Mouse (Mus musculus): ENCODE data around the gene Bcl6.

The Bcl6 gene

GRCm38 (mm10) chr16:23988466-23989208 lies at the start of gene Bcl6, which contains the start of gene Gm37419:
TSS of gene Bcl6 (minus strand) at chr16:23988852.
TSS of gene Gm37419 (plus strand) at chr16:23988482.
- DNase-seq, result peak; percentile 91

- DNase-seq, result no peak
Measured at GRCm38 (mm10) chr16:24036398-24036797, 47.7 kb upstream of the Bcl6 start.

DNA sequence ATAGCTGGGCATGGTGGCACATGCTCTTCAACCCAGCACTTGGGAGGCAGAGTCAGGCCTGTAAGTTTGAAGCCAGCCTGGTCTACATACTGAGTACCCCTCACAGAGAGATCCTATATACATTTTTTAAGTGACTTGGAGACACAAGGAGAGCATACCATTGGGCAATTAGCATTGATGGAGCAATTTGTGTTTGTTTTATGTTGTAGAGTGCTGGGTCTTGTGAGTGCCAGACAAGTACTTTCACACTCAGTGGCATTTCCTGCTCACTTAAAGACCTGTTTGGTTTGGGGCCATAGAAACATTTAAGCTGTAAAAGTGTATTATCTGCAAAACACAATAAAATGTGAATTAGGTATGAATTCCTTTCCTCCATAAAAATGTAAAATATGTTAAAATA lies 47.1 kb upstream of the Bcl6 start:
- DNase-seq, result no peak

GRCm38 (mm10) chr16:24034450-24034849 lies 45.8 kb upstream of the Bcl6 start:
- DNase-seq, result no peak

- no peak for DNase-seq
Measured at GRCm38 (mm10) chr16:24033259-24033658, 44.6 kb upstream of the Bcl6 start.

DNA sequence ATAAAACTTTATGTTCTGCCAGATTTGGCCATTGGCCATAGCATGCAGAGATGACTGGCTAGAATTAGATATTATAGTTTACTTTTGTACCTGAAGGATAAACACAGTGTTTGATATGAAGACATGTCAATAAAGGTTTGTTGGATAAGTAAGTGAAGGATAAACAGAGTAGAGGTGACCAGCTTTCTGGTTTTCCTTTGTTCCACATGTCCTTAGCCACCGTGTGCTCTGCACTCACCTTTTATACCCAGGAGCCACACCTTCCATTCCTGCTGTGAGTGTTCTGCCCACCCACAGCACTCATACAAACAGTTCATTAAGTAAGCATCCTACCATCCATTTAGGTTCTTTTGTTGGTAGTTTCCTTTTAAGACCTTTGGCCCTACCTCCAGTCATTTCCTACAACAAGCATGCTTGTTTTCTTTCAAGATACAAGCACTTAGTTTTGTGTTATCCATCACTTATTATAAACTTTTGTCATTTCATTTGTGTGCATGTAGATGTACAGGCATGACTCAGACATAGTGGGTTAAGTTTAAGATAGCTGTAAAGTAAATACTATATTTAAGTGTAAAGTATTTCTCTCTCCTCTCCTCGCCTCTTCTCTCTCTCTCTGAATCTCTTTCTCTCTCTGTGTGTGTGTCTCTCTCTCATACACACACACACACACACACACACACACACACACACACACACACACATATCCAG lies 41.5 kb upstream of the Bcl6 start:
- DNase-seq, result no peak

DNA sequence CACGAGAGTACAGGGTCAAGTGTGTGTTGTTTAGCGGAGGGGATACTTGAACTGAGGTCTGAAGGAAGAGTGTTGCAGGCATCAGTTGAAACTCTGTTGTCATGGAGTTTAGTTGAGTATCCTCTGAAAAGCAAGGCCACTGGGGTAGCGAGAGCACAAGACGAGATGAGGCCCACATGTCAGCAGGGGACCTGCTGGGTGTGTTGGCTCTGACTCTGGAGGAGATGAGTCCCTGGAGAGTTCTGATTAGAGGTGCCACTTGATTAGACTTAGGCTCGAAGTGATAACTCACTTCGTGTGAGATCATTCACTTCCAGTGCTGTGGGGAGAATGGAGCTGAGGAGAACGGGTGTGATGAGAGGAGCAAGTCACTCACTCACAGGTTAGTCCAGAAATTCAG lies 36.8 kb upstream of the Bcl6 start:
- no peak for DNase-seq

GRCm38 (mm10) chr16:24022605-24023004 lies 34.0 kb upstream of the Bcl6 start:
- no peak for DNase-seq

GRCm38 (mm10) chr16:24021722-24022121 lies 33.1 kb upstream of the Bcl6 start:
- DNase-seq, result no peak

- no peak for DNase-seq
Measured at GRCm38 (mm10) chr16:24016742-24017141, 28.1 kb upstream of the Bcl6 start.

DNA sequence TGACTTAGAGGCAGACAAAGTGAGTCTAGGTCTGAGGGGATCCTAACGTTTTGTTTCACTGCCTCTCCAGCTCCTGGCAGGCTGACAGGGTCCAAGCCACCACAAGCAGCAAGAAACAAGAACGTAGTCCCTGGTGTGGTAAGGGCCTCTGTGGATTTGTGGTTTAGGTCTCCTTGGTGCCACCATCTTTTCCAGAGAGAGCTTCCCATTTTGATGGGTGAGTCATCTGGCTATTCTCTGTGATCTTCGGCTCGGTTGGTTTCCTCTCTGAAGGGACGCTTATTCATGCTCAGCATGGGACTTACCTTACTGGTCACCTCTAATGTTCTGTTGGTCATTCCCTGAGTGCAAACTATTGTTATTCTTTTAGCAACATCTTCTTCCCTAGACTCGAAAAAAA lies 27.6 kb upstream of the Bcl6 start:
- no peak for DNase-seq

DNA sequence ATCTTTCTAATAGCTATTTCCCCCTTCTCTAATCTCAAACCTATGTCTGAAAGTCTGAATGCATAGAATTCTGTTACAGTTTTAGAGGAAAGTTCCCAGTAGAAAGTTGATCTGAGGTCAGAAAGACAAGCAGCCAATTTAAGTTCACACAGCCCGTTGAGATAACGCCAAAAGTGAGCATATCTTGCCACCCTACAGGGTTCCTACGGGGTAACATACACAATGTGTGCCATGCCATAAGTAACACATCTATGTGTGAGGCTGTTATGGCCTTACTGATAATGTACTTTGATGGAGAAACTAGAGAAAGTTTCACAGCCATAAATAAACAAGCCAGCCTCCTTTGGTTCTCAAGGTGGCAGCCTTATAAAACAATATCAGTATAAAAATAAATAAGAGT lies 25.7 kb upstream of the Bcl6 start:
- DNase-seq, result no peak

GRCm38 (mm10) chr16:24012066-24012465 lies 23.4 kb upstream of the Bcl6 start:
- no peak for DNase-seq

GRCm38 (mm10) chr16:24011306-24011705 lies 22.7 kb upstream of the Bcl6 start:
- DNase-seq, result no peak

GRCm38 (mm10) chr16:24009891-24010290 lies 21.2 kb upstream of the Bcl6 start:
- no peak for DNase-seq

DNA sequence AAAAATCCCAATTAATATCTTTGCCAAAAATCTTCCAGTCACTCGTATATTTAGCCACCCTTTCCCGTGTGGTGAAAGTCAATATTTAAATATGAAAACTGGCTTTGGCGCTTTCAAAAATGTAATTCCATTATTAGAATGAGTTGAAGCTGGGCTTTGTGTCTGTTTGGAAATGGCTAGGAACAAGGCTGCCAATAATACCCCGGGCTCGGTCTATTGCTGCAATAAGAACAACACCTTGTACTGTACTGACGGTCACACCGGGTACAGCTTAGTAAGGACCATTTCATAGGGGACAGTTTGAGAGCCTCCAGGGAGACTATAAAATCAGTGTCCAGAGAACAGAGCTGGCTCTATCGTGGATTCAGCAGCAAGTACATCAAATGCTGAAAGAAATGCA lies 17.3 kb upstream of the Bcl6 start:
- no peak for DNase-seq

- DNase-seq, result no peak
Measured at GRCm38 (mm10) chr16:23997912-23998311, 9.3 kb upstream of the Bcl6 start.

DNA sequence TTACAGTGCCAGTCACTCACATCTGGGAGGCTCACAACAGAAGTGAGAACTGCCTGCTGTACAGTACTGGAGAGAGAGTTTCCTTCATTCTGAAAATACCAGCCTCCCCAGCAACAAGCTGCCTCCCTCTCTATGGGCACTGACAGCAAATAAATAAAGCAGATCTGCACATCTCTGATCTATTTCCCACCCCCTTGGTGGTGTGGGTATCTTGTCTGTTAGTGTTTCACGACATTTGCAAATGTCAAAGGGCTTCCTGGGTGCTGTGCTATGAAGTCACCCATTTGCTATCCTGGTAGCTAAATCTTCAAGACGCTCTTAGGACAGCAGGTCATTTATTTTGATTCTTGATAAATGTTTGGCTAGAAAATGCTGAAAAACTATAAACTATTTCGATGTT lies 8.6 kb upstream of the Bcl6 start:
- no peak for DNase-seq

DNA sequence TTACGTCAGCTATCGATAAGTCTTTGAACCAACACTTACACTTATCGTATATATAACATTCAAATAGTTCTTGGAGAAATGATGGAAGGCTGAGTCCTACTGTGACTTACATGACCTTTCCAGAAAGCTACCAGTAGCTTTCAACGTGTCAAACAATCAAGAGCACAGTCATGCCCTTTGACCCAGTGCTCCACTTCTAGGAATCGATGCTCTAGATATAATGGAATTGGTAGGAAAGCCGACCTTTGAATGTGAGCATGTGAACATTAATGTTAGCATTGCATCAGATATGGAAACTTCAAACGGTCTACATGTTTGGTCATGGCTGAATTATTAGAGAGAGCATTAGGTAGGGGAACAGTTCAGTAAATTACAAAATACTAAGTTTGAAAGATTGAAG lies 7.7 kb upstream of the Bcl6 start:
- no peak for DNase-seq

DNA sequence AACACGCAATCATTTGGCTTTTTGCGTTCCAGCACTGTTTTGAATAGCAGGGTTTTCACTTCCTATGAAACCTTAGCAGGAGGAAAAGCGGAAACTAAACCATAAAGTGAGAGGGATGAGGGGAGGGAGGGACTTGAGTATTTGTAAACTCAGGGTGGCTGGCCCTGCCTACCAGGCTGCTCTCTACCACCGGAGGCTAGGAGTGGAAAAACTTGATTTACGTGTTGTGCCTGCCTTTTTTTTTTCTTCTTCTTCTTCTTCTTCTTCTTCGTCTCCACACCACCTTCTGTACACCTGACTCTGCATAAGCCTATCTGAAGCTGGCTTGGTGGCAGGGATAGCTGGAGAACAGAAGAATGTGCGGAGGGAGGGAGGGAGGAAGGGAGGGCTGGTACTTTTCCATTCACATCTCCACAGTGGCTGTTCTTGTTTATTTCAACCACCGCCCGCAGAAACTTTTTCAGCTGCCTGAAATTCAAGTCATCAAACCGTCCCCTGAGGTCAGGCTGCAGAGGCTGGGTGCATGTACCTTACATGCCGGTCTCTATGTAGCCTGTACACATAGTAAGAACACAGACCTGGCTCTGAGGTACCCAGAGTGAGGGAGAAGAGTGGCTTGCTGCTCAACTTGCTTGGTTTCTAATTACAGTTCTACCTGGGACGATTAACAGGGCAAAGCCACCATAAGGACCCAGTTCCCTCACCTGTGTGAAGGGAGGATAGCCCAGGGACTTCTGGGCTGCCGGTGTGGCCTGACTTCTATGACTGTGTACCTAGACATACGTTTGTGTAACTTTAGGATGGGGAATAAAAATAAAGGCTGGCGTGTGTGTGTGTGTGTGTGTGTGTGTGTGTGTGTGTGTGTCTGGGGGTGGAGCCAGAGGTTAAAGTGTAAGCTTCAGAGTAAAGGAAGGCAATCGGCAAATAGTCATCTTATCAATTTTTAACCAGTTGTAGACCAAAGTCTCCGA lies 5.0 kb upstream of the Bcl6 start:
- peak; percentile 45 for DNase-seq

- peak; percentile 46 for DNase-seq
Measured at GRCm38 (mm10) chr16:23991846-23992580, 3.4 kb upstream of the Bcl6 start.

- DNase-seq, result peak; percentile 96
Measured at GRCm38 (mm10) chr16:23991170-23991569, 2.5 kb upstream of the Bcl6 start.

Data from cerebellum, adult 9-10 months (tissue).